Mouse (Mus musculus): ENCODE measurements around the gene Dtx2. TPM values are rescaled to one million over a fixed set of nuclear protein-coding genes. Genes with fewer than 3 reads are reported as not detected.
"Not testable (repeated sequence)": the region's sequence is repeated elsewhere in the genome, so short reads cannot be mapped to it uniquely, and the experiment has no call there.

Dtx2 gene
- polyA plus RNA-seq, 1 experiment from 2014 or later = 25.5 TPM

DNA sequence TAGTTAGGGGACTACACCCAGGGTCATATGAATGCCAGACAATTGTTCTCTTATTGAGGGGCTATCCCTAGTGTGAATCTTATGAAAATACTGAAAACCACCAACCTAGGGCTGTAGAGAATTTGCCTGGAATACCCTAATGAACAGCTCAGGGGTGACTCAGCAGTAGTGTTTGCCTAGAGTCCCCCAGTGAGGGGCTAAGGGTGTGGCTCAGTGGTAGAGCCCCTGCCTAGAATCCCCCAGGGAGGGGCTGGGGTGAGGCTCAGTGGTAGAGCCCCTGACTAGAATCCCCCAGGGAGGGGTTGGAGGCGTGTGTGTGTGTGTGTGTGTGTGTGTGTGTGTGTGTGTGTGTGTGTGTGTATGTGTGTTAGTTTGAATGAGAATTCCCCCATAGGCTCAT is 42.1 kb downstream of the Dtx2 start:
- Histone ChIP-seq H3K9ac (no peak overlapping the region), H3K4me2 (no peak overlapping the region), H3K36me3 (ENCODE audit: poor library complexity, severe bottlenecking) (peaks cover 16% of the 10 kb centered on the region), H3K27ac (no peak overlapping the region), H3K9me3 (replicated peaks) (no peaks in the 10 kb centered on the region), H3K27me3 (no peaks in the 10 kb centered on the region), H3K4me3 (no peak overlapping the region), H3K4me1 (0 out of 2 replicates have a peak, but pooled peaks cover 3% of the 10 kb centered on the region)
- no peak for ATAC-seq
- WGBS = 100% methylated on average over 1 of the region's 1 CpGs

DNA sequence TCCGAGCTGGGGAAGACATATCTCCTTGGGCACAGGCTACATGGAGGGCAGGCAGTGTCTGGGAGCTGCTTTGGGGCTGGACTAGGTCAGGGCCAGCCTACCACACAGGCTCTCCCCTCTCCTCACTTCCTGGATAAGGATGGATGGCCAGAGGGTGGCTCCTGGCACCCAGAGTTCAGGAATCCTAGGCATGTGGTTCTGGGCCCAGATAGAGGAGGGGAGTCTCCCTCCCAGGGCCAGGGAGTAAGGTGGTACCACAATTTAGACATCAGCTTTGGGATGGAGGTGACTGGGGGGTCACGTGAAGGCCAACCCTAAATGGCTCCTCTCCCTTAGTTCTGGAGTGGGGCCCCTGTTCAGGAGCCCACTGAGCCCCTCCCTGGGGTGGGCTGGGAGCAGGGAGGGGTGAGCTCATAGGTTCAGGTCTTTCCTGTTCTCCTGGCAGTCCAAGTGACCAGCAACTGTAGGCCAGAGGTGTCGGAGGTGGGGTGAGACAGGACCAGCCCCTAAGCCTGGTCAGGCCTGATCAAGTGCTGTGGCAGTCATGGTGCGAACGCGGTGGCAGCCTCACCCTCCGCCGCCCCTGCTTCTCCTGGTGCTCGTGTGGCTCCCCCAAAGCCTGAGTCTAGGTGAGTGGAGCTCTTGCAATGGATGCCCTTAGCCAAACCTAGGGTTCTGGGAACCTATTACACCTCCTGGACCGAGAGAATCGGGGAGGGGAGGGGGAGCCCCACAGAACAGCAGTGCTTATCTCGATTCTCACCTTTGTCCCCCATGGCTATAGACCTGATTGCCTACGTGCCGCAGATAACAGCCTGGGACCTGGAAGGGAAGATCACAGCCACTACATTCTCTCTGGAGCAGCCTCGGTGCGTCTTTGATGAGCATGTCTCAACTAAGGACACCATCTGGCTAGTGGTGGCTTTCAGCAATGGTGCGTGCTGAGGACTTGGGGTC is 43.9 kb downstream of the Dtx2 start, which contains the start of gene Upk3b:
TSS of gene Upk3b (plus strand) at position 239 of the 957 bp plus-strand sequence.
- WGBS = 87% methylated on average over 17 of the region's 17 CpGs
- 0 out of 2 replicates have a peak, but pooled peaks cover 3% of the 10 kb centered on the region for H3K4me1 ChIP-seq
- H3K36me3 ChIP-seq (ENCODE audit: poor library complexity, severe bottlenecking) = no peaks in the 10 kb centered on the region
- no peak for ATAC-seq
- no peak within 1 kb of the TSS for H3K9ac ChIP-seq
- H3K4me3 ChIP-seq = no peak within 1 kb of the TSS
- no peaks in the 10 kb centered on the region for H3K27me3 ChIP-seq
- H3K27ac ChIP-seq = no peak within 1 kb of the TSS
- H3K9me3 ChIP-seq (replicated peaks) = no peaks in the 10 kb centered on the region
- H3K4me2 ChIP-seq = no peak within 1 kb of the TSS

DNA sequence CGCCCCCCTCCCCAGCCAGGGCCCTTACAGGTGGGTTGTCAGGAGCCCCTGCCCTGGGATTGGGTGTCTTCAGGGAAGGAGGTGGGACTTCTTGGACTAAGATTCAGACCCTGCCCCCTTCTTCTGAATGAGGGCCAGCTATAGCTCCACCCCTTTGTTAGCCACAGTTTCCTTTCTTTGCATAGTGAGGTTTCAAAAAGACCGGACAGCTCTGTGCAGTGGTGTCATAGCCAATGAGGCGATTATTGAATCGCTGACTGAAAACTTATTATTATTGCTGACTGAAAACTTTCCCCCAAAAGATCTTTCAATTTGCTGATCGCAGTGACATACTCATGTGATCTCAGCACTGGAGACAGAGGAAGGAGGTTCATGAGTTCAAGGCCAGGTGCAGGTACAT is 45.6 kb downstream of the Dtx2 start:
- peak overlapping the region; percentile 1; the same call in 1 of the 2 replicates for H3K4me2 ChIP-seq
- H3K4me3 ChIP-seq = no peak overlapping the region

DNA sequence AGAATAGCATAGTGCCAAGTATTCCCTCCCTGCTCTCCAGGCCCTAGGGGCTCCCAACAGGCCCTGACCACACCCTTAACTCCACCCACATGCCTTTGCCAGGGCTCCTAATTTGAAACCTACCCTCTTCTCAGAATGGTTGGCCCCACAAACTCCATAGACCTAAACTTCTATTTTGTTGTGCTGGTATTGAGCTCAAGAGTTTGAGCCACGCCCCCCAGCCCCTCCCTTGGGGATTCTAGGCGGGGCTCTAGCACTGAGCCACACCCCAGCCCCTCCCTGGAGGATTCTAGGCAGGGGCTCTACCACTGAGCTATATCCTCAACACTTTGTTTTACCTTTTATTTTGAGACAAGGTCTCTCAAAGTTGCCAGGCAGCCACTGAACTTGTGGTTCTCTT is 46.7 kb downstream of the Dtx2 start:
- Histone ChIP-seq H3K9ac (no peak overlapping the region), H3K27ac (no peak overlapping the region), H3K9me3 (replicated peaks) (no peaks in the 10 kb centered on the region), H3K4me2 (no peak overlapping the region), H3K36me3 (ENCODE audit: poor library complexity, severe bottlenecking) (no peaks in the 10 kb centered on the region), H3K27me3 (no peaks in the 10 kb centered on the region), H3K4me3 (no peak overlapping the region), H3K4me1 (0 out of 2 replicates have a peak, but pooled peaks cover 3% of the 10 kb centered on the region)
- ATAC-seq = no peak
- WGBS = 34% methylated on average over 2 of the region's 2 CpGs

More for the DNA sequence above, 45.6 kb downstream of the Dtx2 start:
- 0 out of 2 replicates have a peak, but pooled peaks cover 3% of the 10 kb centered on the region for H3K4me1 ChIP-seq
- no peaks in the 10 kb centered on the region for H3K27me3 ChIP-seq
- WGBS = 38% methylated on average over 5 of the region's 5 CpGs
- no peak overlapping the region for H3K27ac ChIP-seq
- ATAC-seq = no peak
- no peaks in the 10 kb centered on the region for H3K9me3 ChIP-seq (replicated peaks)
- H3K9ac ChIP-seq = no peak overlapping the region
- no peaks in the 10 kb centered on the region for H3K36me3 ChIP-seq (ENCODE audit: poor library complexity, severe bottlenecking)

DNA sequence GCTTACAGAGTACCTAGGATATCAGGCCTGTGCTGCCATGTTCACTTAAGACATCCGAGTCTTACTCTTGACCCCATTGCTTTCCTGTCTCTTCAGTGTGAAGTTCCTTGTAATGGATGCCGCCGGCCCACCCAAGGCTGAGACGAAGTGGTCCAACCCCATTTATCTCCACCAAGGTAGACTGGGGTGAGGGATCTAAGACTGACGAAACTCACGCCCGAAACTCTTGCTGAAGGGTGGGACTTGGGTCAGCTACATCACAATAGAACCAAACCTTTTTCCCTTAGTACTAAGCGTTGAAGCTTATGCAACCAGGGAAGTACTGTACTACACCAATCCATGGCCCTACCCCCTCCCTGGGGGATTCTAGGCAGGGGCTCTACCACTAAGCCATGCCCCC is 47.1 kb downstream of the Dtx2 start:
- Histone ChIP-seq H3K9ac (no peak overlapping the region), H3K27me3 (no peaks in the 10 kb centered on the region), H3K4me2 (no peak overlapping the region), H3K27ac (no peak overlapping the region), H3K4me1 (0 out of 2 replicates have a peak, but pooled peaks cover 3% of the 10 kb centered on the region), H3K4me3 (no peak overlapping the region), H3K36me3 (ENCODE audit: poor library complexity, severe bottlenecking) (no peaks in the 10 kb centered on the region), H3K9me3 (replicated peaks) (no peaks in the 10 kb centered on the region)
- no peak for ATAC-seq
- WGBS = 95% methylated on average over 8 of the region's 8 CpGs

DNA sequence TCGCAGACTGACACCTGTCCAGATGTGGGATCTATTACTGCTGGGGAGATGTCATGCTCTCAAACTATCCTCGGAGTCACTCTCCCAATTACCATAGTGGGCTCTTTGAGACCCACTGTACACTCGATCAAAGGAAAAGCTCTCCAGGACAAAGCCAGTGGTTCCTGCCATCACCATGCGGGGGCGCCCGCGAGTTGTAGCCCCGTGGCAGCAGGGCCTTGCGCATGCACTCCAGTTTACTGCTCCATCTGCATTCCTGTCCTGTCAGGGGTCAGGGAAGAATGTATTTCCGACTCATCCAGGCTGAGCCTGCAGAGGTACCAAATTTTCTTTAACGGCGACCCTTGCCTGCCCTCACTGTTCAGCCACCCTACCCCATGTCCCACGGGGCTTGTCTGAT is 50.3 kb downstream of the Dtx2 start:
- Histone ChIP-seq H3K4me1 (0 out of 2 replicates have a peak, but pooled peaks cover 3% of the 10 kb centered on the region), H3K4me3 (no peak overlapping the region), H3K9me3 (replicated peaks) (no peaks in the 10 kb centered on the region), H3K36me3 (ENCODE audit: poor library complexity, severe bottlenecking) (no peaks in the 10 kb centered on the region), H3K27me3 (no peaks in the 10 kb centered on the region), H3K27ac (no peak overlapping the region), H3K9ac (no peak overlapping the region), H3K4me2 (no peak overlapping the region)
- ATAC-seq = no peak
- WGBS = 78% methylated on average over 13 of the region's 13 CpGs

DNA sequence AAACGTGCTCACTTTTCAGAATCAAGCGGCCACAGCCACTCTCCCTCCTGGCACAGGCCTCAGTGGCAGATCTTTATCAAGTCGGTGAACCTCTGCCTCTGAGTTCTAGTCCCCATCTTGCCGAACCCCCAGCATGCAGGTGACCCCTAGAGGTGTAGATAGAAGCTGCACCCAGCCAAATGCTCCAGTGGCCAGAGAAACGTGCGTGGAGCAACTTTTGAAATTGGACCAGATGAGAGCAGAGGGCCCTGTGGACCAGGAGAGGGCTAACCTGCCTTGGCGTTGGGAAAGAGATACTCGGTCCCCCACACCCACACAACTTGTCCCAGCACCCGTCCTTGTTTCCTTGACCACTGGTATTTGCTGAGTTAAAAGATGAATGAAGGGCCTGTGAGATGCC is 50.8 kb downstream of the Dtx2 start:
- 32% methylated on average over 9 of the region's 9 CpGs for WGBS
- no peak overlapping the region for H3K4me2 ChIP-seq
- no peak for ATAC-seq
- 0 out of 2 replicates have a peak, but pooled peaks cover 3% of the 10 kb centered on the region for H3K4me1 ChIP-seq
- no peaks in the 10 kb centered on the region for H3K27me3 ChIP-seq
- H3K4me3 ChIP-seq = no peak overlapping the region
- no peak overlapping the region for H3K27ac ChIP-seq
- no peak overlapping the region for H3K9ac ChIP-seq
- H3K36me3 ChIP-seq (ENCODE audit: poor library complexity, severe bottlenecking) = no peaks in the 10 kb centered on the region
- no peaks in the 10 kb centered on the region for H3K9me3 ChIP-seq (replicated peaks)

DNA sequence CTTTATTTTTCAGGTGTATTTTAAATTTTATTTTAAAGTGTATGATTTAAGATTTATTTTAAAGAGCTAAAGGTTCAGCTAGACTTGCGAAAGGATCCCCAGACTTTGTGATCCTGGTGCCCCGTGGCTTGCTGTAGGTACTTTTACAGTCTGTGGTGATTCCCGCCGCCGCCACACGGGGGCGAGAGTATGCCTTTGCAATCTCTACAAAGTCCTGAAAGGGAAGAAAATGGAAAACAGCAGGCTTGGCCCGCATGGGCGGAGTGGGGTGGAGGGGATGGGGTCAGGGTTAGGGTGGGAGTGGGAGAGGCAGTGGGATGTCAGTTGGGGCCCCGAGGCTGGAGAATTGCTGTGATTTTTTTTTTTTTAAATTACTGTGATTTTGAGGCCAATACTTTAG is 51.4 kb downstream of the Dtx2 start:
- no peaks in the 10 kb centered on the region for H3K9me3 ChIP-seq (replicated peaks)
- 3% methylated on average over 10 of the region's 10 CpGs for WGBS
- no peak overlapping the region for H3K4me3 ChIP-seq
- H3K36me3 ChIP-seq (ENCODE audit: poor library complexity, severe bottlenecking) = no peaks in the 10 kb centered on the region
- no peak overlapping the region for H3K9ac ChIP-seq
- ATAC-seq = 0 out of 2 replicates have a peak, but pooled peaks have one; percentile 30
- no peaks in the 10 kb centered on the region for H3K27me3 ChIP-seq
- 0 out of 2 replicates have a peak, but pooled peaks cover 2% of the 10 kb centered on the region for H3K4me1 ChIP-seq
- H3K27ac ChIP-seq = no peak overlapping the region
- H3K4me2 ChIP-seq = no peak overlapping the region

DNA sequence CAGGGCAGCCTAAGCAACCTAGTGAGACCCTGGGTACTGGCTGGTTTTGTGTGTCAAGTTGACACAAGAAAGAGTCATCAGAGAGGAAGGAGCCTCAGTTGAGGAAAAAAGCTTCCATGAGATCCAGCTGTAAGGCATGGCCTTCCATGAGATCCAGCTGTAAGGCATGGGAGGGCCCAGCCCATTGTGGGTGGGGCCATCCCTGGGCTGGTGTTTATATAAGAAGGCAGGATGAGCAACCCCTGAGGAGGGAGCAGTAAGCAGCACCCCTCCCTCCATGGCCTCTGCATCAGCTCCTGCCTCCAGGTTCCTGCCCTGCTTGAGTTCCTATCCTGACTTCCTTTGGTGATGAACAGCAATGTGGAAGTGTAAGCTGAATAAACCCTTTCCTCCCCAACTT is 53.9 kb downstream of the Dtx2 start:
- H3K27me3 ChIP-seq; H3K9ac ChIP-seq; H3K9me3 ChIP-seq (replicated peaks); H3K4me3 ChIP-seq; H3K27ac ChIP-seq; H3K4me2 ChIP-seq; H3K36me3 ChIP-seq (ENCODE audit: poor library complexity, severe bottlenecking); ATAC-seq: not testable (repeated sequence)
- H3K4me1 ChIP-seq = peaks cover 11% of the 10 kb centered on the region

DNA sequence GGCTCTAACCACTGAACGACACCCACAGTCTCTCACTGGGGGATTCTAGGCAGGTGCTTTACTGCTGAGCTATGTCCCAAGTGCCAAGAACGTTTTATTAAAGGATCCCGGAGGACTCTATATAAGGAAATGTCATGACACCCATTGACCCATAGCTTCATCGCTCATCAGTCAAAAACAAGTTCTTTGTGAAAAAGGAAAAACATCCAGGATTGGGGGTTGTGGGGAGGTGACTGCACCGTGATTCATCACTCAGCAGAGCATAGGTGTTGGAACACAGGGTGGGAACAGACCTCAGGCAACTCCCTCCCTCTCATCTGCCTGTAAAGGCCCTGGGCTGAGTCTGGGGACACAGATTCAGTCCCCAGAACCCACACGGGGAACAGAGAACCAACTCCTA is 55.3 kb downstream of the Dtx2 start:
- no peak overlapping the region for H3K9ac ChIP-seq

DNA sequence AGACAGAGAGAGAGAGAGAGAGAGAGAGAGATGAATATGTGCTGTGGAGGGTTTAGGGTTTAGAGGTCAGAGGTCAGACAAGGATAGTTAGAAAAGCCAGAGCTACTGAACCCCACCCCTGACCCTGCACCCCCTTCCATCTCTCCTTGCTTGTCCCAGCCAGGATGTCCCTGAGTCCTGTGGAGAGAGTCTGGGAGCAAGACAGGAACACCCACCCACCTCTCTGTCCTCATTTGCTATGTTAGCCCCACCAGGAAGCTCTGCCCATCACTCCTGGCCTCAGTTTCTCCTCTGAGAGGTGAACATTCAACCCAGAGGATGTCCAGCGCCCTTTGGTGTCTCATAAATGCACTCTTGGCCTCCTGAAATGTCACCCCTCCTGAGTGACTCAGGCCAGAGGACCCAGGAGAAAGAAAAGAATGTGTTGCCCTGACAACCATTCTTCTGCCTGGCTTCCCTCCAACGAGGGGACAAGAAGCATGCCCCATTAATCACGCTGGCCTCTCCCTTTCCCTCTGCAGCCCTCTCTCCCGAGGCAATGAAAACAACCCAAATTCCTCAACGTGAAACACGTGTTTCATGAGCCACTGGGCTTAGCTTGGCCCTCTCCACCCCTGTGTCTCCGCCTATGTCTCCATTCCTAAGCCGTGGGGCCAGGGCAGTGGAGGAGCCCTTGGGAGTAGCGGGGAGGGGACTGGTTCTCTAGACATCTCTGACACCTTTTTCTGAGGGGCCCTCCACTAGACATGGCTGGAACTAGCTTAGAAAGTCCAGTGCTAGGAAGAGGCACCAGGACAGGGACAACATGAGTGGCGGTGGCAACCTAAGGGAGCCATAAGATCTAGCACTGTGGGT is 56.9 kb downstream of the Dtx2 start:
- ATAC-seq = peak; percentile 50; the same call in 1 of the 2 replicates
- Histone ChIP-seq H3K36me3 (ENCODE audit: poor library complexity, severe bottlenecking) (no peaks in the 10 kb centered on the region), H3K4me1 (peaks cover 11% of the 10 kb centered on the region), H3K4me3 (no peak overlapping the region), H3K9me3 (replicated peaks) (no peaks in the 10 kb centered on the region), H3K4me2 (no peak overlapping the region), H3K27ac (peak overlapping the region; percentile 40; the same call in 1 of the 2 replicates), H3K27me3 (no peaks in the 10 kb centered on the region), H3K9ac (no peak overlapping the region)
- WGBS = 4% methylated on average over 10 of the region's 10 CpGs

More for the DNA sequence above, 55.3 kb downstream of the Dtx2 start:
- H3K27me3 ChIP-seq = no peaks in the 10 kb centered on the region
- ATAC-seq = no peak
- no peaks in the 10 kb centered on the region for H3K9me3 ChIP-seq (replicated peaks)
- no peak overlapping the region for H3K27ac ChIP-seq
- peaks cover 11% of the 10 kb centered on the region for H3K4me1 ChIP-seq
- WGBS = 76% methylated on average over 6 of the region's 6 CpGs
- H3K36me3 ChIP-seq (ENCODE audit: poor library complexity, severe bottlenecking) = no peaks in the 10 kb centered on the region
- H3K4me2 ChIP-seq = no peak overlapping the region
- no peak overlapping the region for H3K4me3 ChIP-seq

All from forebrain, embryonic 13.5 days (tissue).